Mouse (Mus musculus) C2C12 (cell line): ENCODE measurements around the gene Ufc1.

ENCODE experiments used
- CEBPB ChIP-seq: IDR thresholded peaks from one replicate; pipeline ENCODE4 v1.6.1; 2011; ENCODE audit warnings: low read depth, mild to moderate bottlenecking, control low read depth, moderate library complexity
- CTCF ChIP-seq: IDR thresholded peaks from one replicate; pipeline ENCODE4 v1.5.1; 2011; ENCODE audit not compliant: control insufficient read depth, insufficient read depth, insufficient read length
- MAX ChIP-seq: IDR thresholded peaks from one replicate; pipeline ENCODE4 v1.6.1; 2011; ENCODE audit warnings: mild to moderate bottlenecking, control low read depth
- MYOD1 ChIP-seq: IDR thresholded peaks from one replicate; pipeline ENCODE4 v1.6.1; 2011; ENCODE audit warnings: low read depth; ENCODE audit not compliant: control insufficient read depth, insufficient read length
- MYOG ChIP-seq: IDR thresholded peaks from one replicate; pipeline ENCODE4 v1.6.1; 2011; ENCODE audit not compliant: control insufficient read depth, insufficient read length; ENCODE audit errors: extremely low read depth
- USF1 ChIP-seq: IDR thresholded peaks from one replicate; pipeline ENCODE4 v1.6.1; 2011; ENCODE audit warnings: low read depth, mild to moderate bottlenecking, control low read depth, moderate library complexity

GRCm38 (mm10) chr1:171293351-171293750 is 1.5 kb downstream of the Ufc1 start:
- TF ChIP-seq CTCF = no peak
- no peak for TF ChIP-seq MYOG
- no peak for TF ChIP-seq MAX
- TF ChIP-seq CEBPB = no peak
- TF ChIP-seq MYOD1 = no peak
- no peak for TF ChIP-seq USF1
